Mouse (Mus musculus) lung, embryonic 14.5 days (tissue): ENCODE measurements around the gene Fam222b. TPM values are rescaled to one million over a fixed set of nuclear protein-coding genes. Genes with fewer than 3 reads are reported as not detected.
"Not testable (repeated sequence)": the region's sequence is repeated elsewhere in the genome, so short reads cannot be mapped to it uniquely, and the experiment has no call there.

ENCODE experiments used
- ATAC-seq: fragments of 200-750 bp; cut with Nextera tagmentation; 2 replicates; pipeline ENCODE4 v1.8.0; 2017; ENCODE audit warnings: mild to moderate bottlenecking, moderate TSS enrichment, moderate library complexity; ENCODE audit not compliant: insufficient read depth
- DNase-seq: peaks from one replicate; pipeline ENCODE4 v3.0.0-alpha.2; 2015
- H3K27ac ChIP-seq: fragments of 300-500 bp; sonication (generic); 2 replicates; pipeline ENCODE4 v1.5.1; 2014; ENCODE audit warnings: low read depth, mild to moderate bottlenecking, moderate library complexity
- H3K27me3 ChIP-seq: fragments of 300-500 bp; sonication (generic); 2 replicates; pipeline ENCODE4 v1.6.1; 2014; ENCODE audit warnings: low read length, control low read depth; ENCODE audit not compliant: insufficient read depth
- H3K36me3 ChIP-seq: fragments of 300-500 bp; sonication (generic); 2 replicates; pipeline ENCODE4 v1.6.1; 2014; ENCODE audit warnings: control low read depth; ENCODE audit not compliant: insufficient read depth
- H3K4me1 ChIP-seq: fragments of 300-500 bp; sonication (generic); 2 replicates; pipeline ENCODE4 v1.6.1; 2014; ENCODE audit warnings: antibody characterized with exemption, control low read depth; ENCODE audit not compliant: insufficient read depth
- H3K4me2 ChIP-seq: fragments of 300-500 bp; sonication (generic); 2 replicates; pipeline ENCODE4 v1.6.1; 2014; ENCODE audit warnings: mild to moderate bottlenecking
- H3K4me3 ChIP-seq: fragments of 300-500 bp; sonication (generic); 2 replicates; pipeline ENCODE4 v1.5.1; 2014; ENCODE audit warnings: low read depth, low read length
- H3K9ac ChIP-seq: fragments of 300-500 bp; sonication (generic); 2 replicates; pipeline ENCODE4 v1.6.1; 2014
- H3K9me3 ChIP-seq: fragments of 300-500 bp; sonication (generic); 2 replicates; pipeline ENCODE4 v1.6.1; 2016; ENCODE audit warnings: low read depth, low read length, control low read depth
- CTCF ChIP-seq: IDR thresholded peaks from 2 replicates; pipeline ENCODE4 v1.5.1; 2016; ENCODE audit warnings: antibody characterized with exemption, low read depth
- WGBS: fragments of 180-500 bp; shearing (Covaris S2); extraction: QIAGEN DNeasy Blood & Tissue Kit; methylation state at CpG from one replicate; pipeline ENCODE4 v1.1.7; 2014; 5-methylcytosine and 5-hydroxymethylcytosine counted together
- polyA plus RNA-seq: library from polyadenylated mRNA; unstranded; fragments of >200 nt; fragmentation: Nextera tagmentation; extraction: Ambion mirVana; gene quantifications from 2 replicates; pipeline ENCODE4 v1.2.1, GENCODE M21; 2014

Fam222b gene
- polyA plus RNA-seq, 1 experiment from 2014 or later = 17.8 TPM

DNA sequence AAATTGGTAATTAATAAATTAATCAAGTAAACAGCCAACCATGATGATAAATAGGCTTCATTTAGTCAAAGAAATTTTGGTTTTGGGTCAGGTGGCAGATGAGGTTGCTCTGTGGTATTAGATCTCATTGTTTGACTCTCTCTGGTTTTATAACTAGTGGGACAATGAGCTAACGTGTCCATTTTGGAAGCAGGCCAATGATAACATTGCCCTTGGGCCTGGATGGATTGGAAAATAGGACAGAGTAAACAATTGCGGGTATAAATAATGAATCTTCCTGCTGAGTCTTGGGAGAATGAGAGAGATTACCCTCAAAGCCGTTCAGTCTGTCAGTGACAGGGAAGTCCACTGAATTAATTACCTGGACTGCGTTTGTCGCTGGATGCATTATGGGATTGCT, 26.7 kb downstream of the Fam222b start:
- Histone ChIP-seq H3K27me3 (no peaks in the 10 kb centered on the region), H3K9me3 (no peaks in the 10 kb centered on the region), H3K4me2 (no peak overlapping the region), H3K4me3 (no peak overlapping the region), H3K4me1 (peaks cover 5% of the 10 kb centered on the region; the same call in 1 of the 2 replicates), H3K27ac (no peak overlapping the region), H3K9ac (no peak overlapping the region), H3K36me3 (no peaks in the 10 kb centered on the region)
- TF ChIP-seq CTCF = no peak
- 34% methylated on average over 5 of the region's 5 CpGs for WGBS
- DNase-seq (peak; percentile 76), ATAC-seq (no peak)

DNA sequence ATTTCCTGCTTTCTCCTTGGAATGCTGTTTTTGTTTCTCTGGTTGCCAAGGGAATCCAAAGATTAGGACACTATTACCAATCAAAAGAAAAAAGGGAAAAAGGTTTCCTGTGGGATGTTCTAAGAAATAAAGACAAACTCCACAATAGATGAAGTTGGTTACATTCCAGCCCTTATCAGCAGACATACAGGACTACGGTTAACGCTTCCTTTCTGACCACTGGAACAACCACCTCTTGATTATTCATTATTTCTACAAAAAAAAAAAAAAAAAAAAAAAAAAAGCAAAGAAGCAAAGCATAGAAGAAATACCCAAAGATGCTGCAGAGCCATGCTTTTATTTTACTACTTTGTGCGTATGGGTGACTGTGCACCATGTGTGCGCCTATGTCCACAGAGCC, 28.4 kb downstream of the Fam222b start:
- no peaks in the 10 kb centered on the region for H3K36me3 ChIP-seq
- no peak overlapping the region for H3K9ac ChIP-seq
- no peak overlapping the region for H3K4me2 ChIP-seq
- DNase-seq (no peak), ATAC-seq (no peak)
- 0 out of 2 replicates have a peak, but pooled peaks cover 5% of the 10 kb centered on the region for H3K4me1 ChIP-seq
- no peak for TF ChIP-seq CTCF
- H3K27me3 ChIP-seq = no peaks in the 10 kb centered on the region
- no peak overlapping the region for H3K27ac ChIP-seq
- 80% methylated on average over 4 of the region's 4 CpGs for WGBS
- no peak overlapping the region for H3K4me3 ChIP-seq
- no peaks in the 10 kb centered on the region for H3K9me3 ChIP-seq

DNA sequence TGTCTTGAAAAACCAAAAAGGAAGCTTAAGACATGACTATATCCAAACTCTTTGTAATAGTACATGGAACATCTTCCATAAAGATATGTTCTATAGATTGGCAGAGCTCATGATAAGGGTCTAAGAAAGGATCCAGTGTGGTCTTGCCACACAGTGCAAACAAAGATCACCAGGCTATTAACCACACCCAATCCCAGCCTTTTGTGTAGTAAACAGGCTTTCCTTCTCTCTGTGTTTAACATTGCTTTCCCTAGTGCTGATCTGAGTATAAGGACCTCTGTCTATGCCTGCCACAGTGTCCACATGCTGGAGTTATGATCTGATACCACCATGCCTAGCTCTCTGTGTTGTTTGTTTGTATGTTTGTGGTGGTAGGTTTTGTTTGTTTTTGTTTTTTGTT, 29.3 kb downstream of the Fam222b start:
- Histone ChIP-seq H3K4me1 (0 out of 2 replicates have a peak, but pooled peaks cover 5% of the 10 kb centered on the region), H3K27ac (no peak overlapping the region), H3K9me3 (no peaks in the 10 kb centered on the region), H3K27me3 (no peaks in the 10 kb centered on the region), H3K9ac (no peak overlapping the region), H3K4me2 (no peak overlapping the region), H3K4me3 (no peak overlapping the region), H3K36me3 (no peaks in the 10 kb centered on the region)
- ATAC-seq (no peak), DNase-seq (no peak)
- no peak for TF ChIP-seq CTCF

DNA sequence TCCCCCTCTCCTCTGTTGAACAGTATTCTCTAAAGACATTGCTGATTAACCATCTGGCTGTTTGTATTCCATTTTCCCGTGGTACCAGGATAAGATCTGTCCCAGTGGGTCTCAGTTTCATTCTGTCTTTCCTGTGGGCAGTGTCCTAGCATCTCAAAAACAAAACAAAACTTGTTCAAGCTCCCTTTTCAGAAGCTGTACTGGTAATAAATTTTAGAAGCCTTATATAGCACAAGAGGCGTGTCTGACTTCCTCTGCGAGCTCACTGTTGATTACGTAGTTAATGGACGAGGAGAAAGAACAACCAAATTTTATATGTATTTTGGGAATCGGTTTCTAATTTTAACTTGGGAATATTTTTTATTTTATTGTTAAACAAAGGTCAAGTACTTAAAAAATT, 31.2 kb downstream of the Fam222b start:
- H3K4me3 ChIP-seq = no peak overlapping the region
- no peak overlapping the region for H3K4me2 ChIP-seq
- TF ChIP-seq CTCF = no peak
- H3K27ac ChIP-seq = 0 out of 2 replicates have a peak overlapping the region, but pooled peaks have one; percentile 27
- WGBS = 66% methylated on average over 6 of the region's 6 CpGs
- H3K4me1 ChIP-seq = 0 out of 2 replicates have a peak, but pooled peaks cover 5% of the 10 kb centered on the region
- ATAC-seq (no peak), DNase-seq (no peak)
- H3K9ac ChIP-seq = no peak overlapping the region
- H3K9me3 ChIP-seq = no peaks in the 10 kb centered on the region
- H3K27me3 ChIP-seq = no peaks in the 10 kb centered on the region
- H3K36me3 ChIP-seq = no peaks in the 10 kb centered on the region

DNA sequence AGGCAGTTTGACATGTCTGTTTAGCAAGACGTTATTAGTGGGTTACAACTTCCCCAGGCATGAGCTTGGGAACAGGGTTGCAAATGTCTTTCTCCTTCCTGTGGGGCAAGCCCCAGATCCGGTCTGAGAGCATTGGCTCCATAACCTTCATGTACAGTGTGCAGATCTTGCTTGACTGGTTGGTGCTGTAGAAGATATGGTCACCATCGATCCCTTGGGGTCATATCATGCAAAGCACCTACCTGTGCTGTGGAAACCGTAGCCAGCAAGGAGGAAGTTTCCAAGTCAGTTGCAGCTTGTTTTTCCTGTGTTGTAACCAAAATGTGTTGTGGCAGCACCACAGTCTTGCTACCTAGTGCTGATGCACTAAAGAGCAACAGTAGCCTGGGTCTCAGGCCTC, 32.3 kb downstream of the Fam222b start:
- H3K4me2 ChIP-seq = no peak overlapping the region
- peaks cover 4% of the 10 kb centered on the region; the same call in 1 of the 2 replicates for H3K36me3 ChIP-seq
- H3K9ac ChIP-seq = no peak overlapping the region
- ATAC-seq = no peak
- WGBS = 80% methylated on average over 4 of the region's 4 CpGs
- H3K9me3 ChIP-seq = no peaks in the 10 kb centered on the region
- H3K4me1 ChIP-seq = no peaks in the 10 kb centered on the region
- H3K27ac ChIP-seq = no peak overlapping the region
- no peaks in the 10 kb centered on the region for H3K27me3 ChIP-seq
- no peak overlapping the region for H3K4me3 ChIP-seq
- TF ChIP-seq CTCF = no peak
- DNase-seq = no peak

DNA sequence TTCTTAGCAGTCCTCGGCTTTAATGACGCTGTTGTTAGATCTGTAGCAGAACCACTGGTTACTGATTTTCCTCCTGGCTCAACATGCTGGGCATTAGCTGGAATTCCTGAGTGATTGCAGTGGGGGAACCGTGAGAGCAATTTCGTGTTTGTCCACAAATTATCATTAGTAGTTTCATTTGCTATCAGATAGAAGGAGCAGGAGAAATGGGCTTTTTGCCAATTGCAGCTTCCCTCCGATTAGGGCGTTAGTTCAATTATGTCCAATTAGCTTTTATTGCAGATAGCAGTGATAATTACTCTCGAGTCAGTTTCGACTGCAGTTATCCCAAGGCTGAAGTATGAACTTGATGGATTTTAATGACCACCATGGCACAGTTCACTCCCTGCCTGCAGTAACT, 35.0 kb downstream of the Fam222b start:
- ATAC-seq = no peak
- WGBS = 78% methylated on average over 8 of the region's 8 CpGs

DNA sequence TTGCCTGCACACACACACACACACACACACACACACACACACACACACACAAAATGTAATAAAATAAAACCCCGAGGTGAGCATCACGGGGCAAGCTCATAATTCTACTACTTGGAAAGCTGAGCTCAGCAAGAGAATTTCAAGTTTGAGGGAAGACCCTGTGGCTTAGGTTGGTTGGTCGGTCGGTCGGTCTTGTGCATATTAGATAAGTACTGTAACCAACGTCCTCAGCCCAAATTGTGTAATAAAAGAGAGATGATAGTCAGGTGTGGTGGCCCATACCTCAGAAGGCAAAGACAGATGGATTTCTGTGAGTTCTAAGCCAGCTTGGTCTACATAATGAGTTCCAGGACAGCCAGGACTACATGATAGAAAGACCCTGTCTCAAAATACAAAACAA, 39.5 kb downstream of the Fam222b start:
- TF ChIP-seq CTCF = no peak
- Histone ChIP-seq H3K27ac (no peak overlapping the region), H3K27me3 (no peaks in the 10 kb centered on the region), H3K9ac (no peak overlapping the region), H3K4me3 (no peak overlapping the region), H3K4me1 (no peaks in the 10 kb centered on the region), H3K4me2 (no peak overlapping the region), H3K36me3 (peaks cover 4% of the 10 kb centered on the region; the same call in 1 of the 2 replicates), H3K9me3 (no peaks in the 10 kb centered on the region)
- 89% methylated on average over 6 of the region's 6 CpGs for WGBS
- ATAC-seq (no peak), DNase-seq (no peak)

More for the DNA sequence above, 35.0 kb downstream of the Fam222b start:
- H3K27me3 ChIP-seq = no peaks in the 10 kb centered on the region
- no peak overlapping the region for H3K4me3 ChIP-seq
- H3K4me2 ChIP-seq = no peak overlapping the region
- peaks cover 4% of the 10 kb centered on the region; the same call in 1 of the 2 replicates for H3K36me3 ChIP-seq
- no peak for TF ChIP-seq CTCF
- no peak overlapping the region for H3K9ac ChIP-seq
- no peaks in the 10 kb centered on the region for H3K9me3 ChIP-seq
- no peaks in the 10 kb centered on the region for H3K4me1 ChIP-seq
- DNase-seq = no peak
- H3K27ac ChIP-seq = no peak overlapping the region

DNA sequence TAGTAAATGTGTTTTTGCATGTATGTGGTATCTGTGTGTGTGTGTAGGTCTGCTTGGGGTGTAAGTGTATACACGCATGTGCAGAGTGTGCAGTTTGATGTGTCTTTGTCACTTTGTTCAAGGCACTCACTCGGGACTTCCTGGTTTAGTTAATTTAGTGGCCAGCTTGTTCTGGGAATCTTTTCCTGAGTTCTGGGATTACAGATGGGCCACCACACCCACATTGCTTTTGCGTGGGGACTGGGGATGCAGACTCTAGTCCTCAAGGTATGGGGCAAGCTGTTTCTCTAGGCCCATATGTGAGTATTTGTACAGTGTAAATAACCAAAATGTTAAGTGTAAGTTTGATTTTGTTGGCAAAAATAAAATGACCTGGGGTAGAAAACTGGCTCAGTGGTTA, 39.9 kb downstream of the Fam222b start:
- Histone ChIP-seq H3K4me2 (no peak overlapping the region), H3K9me3 (no peaks in the 10 kb centered on the region), H3K9ac (no peak overlapping the region), H3K4me3 (no peak overlapping the region), H3K27me3 (no peaks in the 10 kb centered on the region), H3K27ac (no peak overlapping the region), H3K4me1 (no peaks in the 10 kb centered on the region), H3K36me3 (peaks cover 4% of the 10 kb centered on the region; the same call in 1 of the 2 replicates)
- WGBS = 77% methylated on average over 3 of the region's 3 CpGs
- no peak for DNase-seq
- no peak for TF ChIP-seq CTCF
- no peak for ATAC-seq

DNA sequence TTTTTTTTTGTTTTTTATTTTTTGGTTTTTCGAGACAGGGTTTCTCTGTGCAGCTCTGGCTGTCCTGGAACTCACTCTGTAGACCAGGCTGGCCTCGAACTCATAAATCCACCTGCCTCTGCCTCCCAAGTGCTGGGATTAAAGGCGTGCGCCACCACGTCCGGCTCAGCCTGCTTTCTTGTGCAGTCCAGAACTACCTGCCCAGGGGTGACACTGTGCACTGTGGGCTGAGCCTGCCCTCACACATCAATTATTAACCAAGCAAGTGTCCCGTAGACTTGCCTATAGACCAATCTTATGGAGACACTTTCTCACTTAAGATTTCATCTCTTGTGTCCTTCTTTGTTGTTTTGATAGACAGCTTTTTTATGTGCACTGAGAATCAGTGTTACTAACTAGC, 40.9 kb downstream of the Fam222b start:
- not testable (repeated sequence) for H3K36me3 ChIP-seq, H3K9me3 ChIP-seq, H3K4me2 ChIP-seq, H3K27me3 ChIP-seq, H3K4me3 ChIP-seq, H3K4me1 ChIP-seq, ATAC-seq, DNase-seq, H3K27ac ChIP-seq, H3K9ac ChIP-seq
- WGBS = 78% methylated on average over 7 of the region's 7 CpGs
